Mouse (Mus musculus): ENCODE results near the gene Actr6. TPM values are rescaled to one million over a fixed set of nuclear protein-coding genes. Genes with fewer than 3 reads are reported as not detected.

Gene Actr6
- polyA plus RNA-seq, 2 experiments, result 16.0 to 34.3 TPM

DNA sequence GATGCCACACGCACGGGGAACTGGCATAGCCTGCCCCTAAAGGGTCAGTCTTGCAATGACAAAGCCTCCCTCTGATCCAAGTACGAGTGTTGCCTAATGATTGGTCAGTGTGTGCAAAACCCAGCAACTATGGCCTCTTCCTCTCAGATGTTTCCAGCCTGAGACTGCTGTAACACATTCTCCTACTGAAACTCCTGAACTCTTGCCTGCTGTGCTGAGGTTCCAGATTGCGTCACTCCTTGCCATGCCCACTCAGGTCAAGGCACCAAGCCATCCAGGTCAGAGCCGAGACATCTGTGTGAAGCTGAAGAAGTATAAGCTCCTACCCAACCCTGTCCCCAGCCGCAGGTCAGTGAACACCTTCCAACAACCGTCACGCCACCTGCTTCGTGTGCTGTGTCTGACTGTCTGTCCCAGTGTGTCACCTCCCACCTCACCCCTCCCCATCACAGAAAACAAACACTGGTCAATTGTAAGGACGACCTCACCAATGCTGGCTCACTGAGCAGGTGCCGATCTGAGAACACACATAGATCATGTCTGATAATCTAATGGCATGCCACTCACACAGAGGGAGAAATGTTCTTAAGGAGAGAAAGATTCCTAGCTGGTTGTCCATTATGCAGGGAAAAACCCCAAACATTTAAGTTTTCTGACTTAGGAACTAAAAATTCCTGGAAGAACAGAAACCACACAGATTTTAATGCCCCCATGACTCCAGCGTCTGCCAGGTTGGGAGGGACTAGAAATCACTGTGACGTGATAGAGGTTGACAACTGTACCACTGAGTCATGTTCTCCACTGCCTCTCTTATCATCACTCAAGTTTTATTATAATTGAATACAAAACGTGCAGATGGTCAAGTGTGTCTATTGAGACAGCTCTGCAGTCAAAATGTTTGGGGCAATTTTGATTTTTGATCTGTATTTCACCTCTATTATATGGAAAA, 9.6 kb downstream of the Actr6 start:
- peaks cover 50% of the 10 kb centered on the region for H3K36me3 ChIP-seq (ENCODE audit: control insufficient read depth, insufficient read depth, low read length)
- TF ChIP-seq POLR2A (IDR thresholded peaks at IDR 0.05; ENCODE audit: borderline replicate concordance, extremely low read depth, insufficient read depth, insufficient read length), result no peak
- no peak for ATAC-seq (ENCODE audit: low FRiP score, low read depth)

DNA sequence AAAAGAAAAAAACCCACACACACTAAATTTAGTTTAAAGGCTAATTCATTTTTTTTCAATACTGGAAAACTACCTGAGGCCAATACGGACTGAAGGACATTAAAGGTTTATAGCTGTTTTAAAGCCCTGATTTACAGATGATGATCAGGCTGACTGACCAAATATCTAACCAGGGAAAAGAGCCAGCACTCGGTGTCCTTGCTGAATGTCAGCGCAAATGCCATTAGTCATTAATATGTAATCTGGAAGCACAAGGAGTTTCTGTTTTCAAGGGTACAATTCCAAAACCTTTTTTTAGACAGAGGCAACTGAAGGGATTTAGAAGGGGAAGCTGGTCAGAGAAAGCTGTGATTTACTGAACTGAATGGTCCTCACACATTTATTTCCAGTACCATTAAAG, 11.3 kb downstream of the Actr6 start:
- ATAC-seq (ENCODE audit: low FRiP score, low read depth), result no peak
- H3K4me2 ChIP-seq (replicated peaks; ENCODE audit: low read depth, low read length, severe bottlenecking), result no peak overlapping the region
- DNase-seq (ENCODE audit: low spot score), result no peak
- H3K9ac ChIP-seq (ENCODE audit: low read depth, low read length, severe bottlenecking), result no peak overlapping the region
- H3K27ac ChIP-seq (replicated peaks; ENCODE audit: low read depth, low read length), result no peak overlapping the region
- no peaks in the 10 kb centered on the region for H3K27me3 ChIP-seq (ENCODE audit: control insufficient read depth, insufficient read depth, low read length)
- H3K4me1 ChIP-seq (ENCODE audit: control insufficient read depth, insufficient read depth, low read length), result no peaks in the 10 kb centered on the region
- H3K9me3 ChIP-seq (ENCODE audit: control insufficient read depth, low read length), result no peaks in the 10 kb centered on the region
- 83% methylated on average over 3 of the region's 3 CpGs for WGBS
- no peak overlapping the region for H3K4me3 ChIP-seq (replicated peaks; ENCODE audit: low read length)
- TF ChIP-seq POLR2A (IDR thresholded peaks at IDR 0.05; ENCODE audit: borderline replicate concordance, extremely low read depth, insufficient read depth, insufficient read length), result no peak
- peaks cover 45% of the 10 kb centered on the region for H3K36me3 ChIP-seq (ENCODE audit: control insufficient read depth, insufficient read depth, low read length)

More for the DNA sequence above, 9.6 kb downstream of the Actr6 start:
- no peak for DNase-seq (ENCODE audit: low spot score)
- Histone ChIP-seq H3K4me3 (replicated peaks; ENCODE audit: low read length) (no peak overlapping the region), H3K4me1 (ENCODE audit: control insufficient read depth, insufficient read depth, low read length) (no peaks in the 10 kb centered on the region), H3K9me3 (ENCODE audit: control insufficient read depth, low read length) (no peaks in the 10 kb centered on the region), H3K4me2 (replicated peaks; ENCODE audit: low read depth, low read length, severe bottlenecking) (no peak overlapping the region), H3K27me3 (ENCODE audit: control insufficient read depth, insufficient read depth, low read length) (no peaks in the 10 kb centered on the region), H3K9ac (ENCODE audit: low read depth, low read length, severe bottlenecking) (no peak overlapping the region), H3K27ac (replicated peaks; ENCODE audit: low read depth, low read length) (no peak overlapping the region)
- WGBS, result 92% methylated on average over 14 of the region's 14 CpGs

DNA sequence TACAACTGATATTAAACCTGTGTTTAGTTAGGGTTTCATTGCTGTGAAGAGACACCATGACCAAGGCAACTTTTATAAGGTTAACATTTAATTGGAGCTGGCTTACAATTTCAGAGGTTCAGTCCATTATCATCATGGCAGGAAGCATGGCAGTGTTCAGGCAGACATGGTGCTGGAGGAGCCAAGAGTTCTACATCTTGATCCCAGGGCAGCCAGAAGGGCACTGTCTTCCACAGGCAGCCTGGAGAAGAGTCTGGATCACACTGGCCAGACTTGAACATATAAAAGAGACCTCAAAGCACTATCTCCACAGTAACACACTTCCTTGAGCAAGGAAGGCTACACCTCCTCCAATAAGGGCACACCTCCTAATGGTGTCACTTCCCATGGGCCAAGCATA, 11.8 kb downstream of the Actr6 start:
- Histone ChIP-seq H3K4me2 (replicated peaks; ENCODE audit: low read depth, low read length, severe bottlenecking) (no peak overlapping the region), H3K36me3 (ENCODE audit: control insufficient read depth, insufficient read depth, low read length) (peaks cover 48% of the 10 kb centered on the region), H3K4me1 (ENCODE audit: control insufficient read depth, insufficient read depth, low read length) (no peaks in the 10 kb centered on the region), H3K27ac (replicated peaks; ENCODE audit: low read depth, low read length) (no peak overlapping the region), H3K9ac (ENCODE audit: low read depth, low read length, severe bottlenecking) (no peak overlapping the region), H3K9me3 (ENCODE audit: control insufficient read depth, low read length) (no peaks in the 10 kb centered on the region), H3K4me3 (replicated peaks; ENCODE audit: low read length) (no peak overlapping the region), H3K27me3 (ENCODE audit: control insufficient read depth, insufficient read depth, low read length) (no peaks in the 10 kb centered on the region)
- TF ChIP-seq POLR2A (IDR thresholded peaks at IDR 0.05; ENCODE audit: borderline replicate concordance, extremely low read depth, insufficient read depth, insufficient read length), result no peak
- no peak for ATAC-seq (ENCODE audit: low FRiP score, low read depth)
- no peak for DNase-seq (ENCODE audit: low spot score)

DNA sequence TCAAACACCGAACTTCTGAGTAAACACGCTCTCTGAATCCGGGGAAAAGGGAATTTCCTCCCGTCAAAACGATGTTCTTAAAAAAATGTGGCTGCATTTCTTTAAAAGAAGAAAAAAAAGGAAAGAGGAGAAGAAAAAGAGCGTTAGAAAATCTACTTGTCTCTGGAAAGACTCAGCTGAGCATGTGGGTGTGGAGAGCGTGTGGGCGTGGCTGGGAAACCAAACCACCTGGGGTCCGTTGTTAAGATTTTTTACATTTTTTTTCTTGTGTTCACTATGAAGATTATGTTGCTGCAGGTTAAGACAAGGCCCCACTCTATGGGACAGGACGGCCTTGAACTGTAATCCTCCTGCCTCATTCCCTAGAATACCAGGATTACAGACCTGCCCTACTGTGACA, 17.2 kb downstream of the Actr6 start:
- 84% methylated on average over 10 of the region's 10 CpGs for WGBS
- H3K9ac ChIP-seq (ENCODE audit: low read depth, low read length, severe bottlenecking), result no peak overlapping the region
- ATAC-seq (ENCODE audit: low FRiP score, low read depth) (no peak), DNase-seq (ENCODE audit: low spot score) (no peak)
- TF ChIP-seq POLR2A (IDR thresholded peaks at IDR 0.05; ENCODE audit: borderline replicate concordance, extremely low read depth, insufficient read depth, insufficient read length), result no peak
- H3K4me3 ChIP-seq (replicated peaks; ENCODE audit: low read length), result no peak overlapping the region
- no peak overlapping the region for H3K27ac ChIP-seq (replicated peaks; ENCODE audit: low read depth, low read length)
- no peaks in the 10 kb centered on the region for H3K9me3 ChIP-seq (ENCODE audit: control insufficient read depth, low read length)
- H3K27me3 ChIP-seq (ENCODE audit: control insufficient read depth, insufficient read depth, low read length), result no peaks in the 10 kb centered on the region
- H3K4me2 ChIP-seq (replicated peaks; ENCODE audit: low read depth, low read length, severe bottlenecking), result no peak overlapping the region
- H3K4me1 ChIP-seq (ENCODE audit: control insufficient read depth, insufficient read depth, low read length), result no peaks in the 10 kb centered on the region
- H3K36me3 ChIP-seq (ENCODE audit: control insufficient read depth, insufficient read depth, low read length), result peaks cover 53% of the 10 kb centered on the region

DNA sequence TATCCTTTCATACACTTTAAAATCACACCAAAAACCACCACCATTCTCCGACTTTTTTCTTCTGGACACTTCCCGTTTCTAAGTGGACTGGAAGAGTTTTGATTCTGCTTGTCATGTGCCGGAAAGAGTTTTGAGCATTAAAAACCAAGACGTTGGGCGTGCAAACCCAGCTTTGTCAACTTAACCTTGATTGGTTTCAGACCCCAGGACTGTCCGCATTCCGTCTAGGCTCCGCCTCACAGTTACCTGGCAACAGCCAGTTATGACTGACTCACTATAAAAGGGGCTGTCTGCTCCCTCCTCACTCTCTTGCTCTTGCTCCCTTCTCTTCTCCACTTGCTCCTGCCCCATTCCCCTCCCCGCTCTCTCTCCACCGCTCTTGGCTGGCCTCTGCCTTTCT, 23.4 kb downstream of the Actr6 start:
- no peak overlapping the region for H3K9ac ChIP-seq (ENCODE audit: low read depth, low read length, severe bottlenecking)
- no peak; the same call in 1 of the 2 replicates for ATAC-seq (ENCODE audit: low FRiP score, low read depth)
- no peaks in the 10 kb centered on the region for H3K27me3 ChIP-seq (ENCODE audit: control insufficient read depth, insufficient read depth, low read length)
- no peak for TF ChIP-seq POLR2A (IDR thresholded peaks at IDR 0.05; ENCODE audit: borderline replicate concordance, extremely low read depth, insufficient read depth, insufficient read length)
- H3K9me3 ChIP-seq (ENCODE audit: control insufficient read depth, low read length), result no peaks in the 10 kb centered on the region
- DNase-seq (ENCODE audit: low spot score), result no peak
- H3K4me2 ChIP-seq (replicated peaks; ENCODE audit: low read depth, low read length, severe bottlenecking), result peak overlapping the region; percentile 32
- H3K36me3 ChIP-seq (ENCODE audit: control insufficient read depth, insufficient read depth, low read length), result peaks cover 18% of the 10 kb centered on the region
- H3K27ac ChIP-seq (replicated peaks; ENCODE audit: low read depth, low read length), result no peak overlapping the region
- WGBS, result 23% methylated on average over 10 of the region's 10 CpGs
- 0 out of 2 replicates have a peak overlapping the region, but pooled peaks have one; percentile 1 for H3K4me3 ChIP-seq (replicated peaks; ENCODE audit: low read length)
- H3K4me1 ChIP-seq (ENCODE audit: control insufficient read depth, insufficient read depth, low read length), result 0 out of 2 replicates have a peak, but pooled peaks cover 3% of the 10 kb centered on the region
